Mouse (Mus musculus) heart, postnatal 0 days (tissue): ENCODE measurements at regions not wholly inside any gene's neighbourhood (a gene's known extent, or its start where the extent isn't known, plus 50 kb on each side); places are given as distances from the start of the nearest gene placed in this dataset.

Source experiments
- CTCF ChIP-seq: IDR thresholded peaks from 2 replicates; pipeline ENCODE4 v1.5.1; 2016; ENCODE audit warnings: antibody characterized with exemption, control low read depth, low read depth
- EP300 ChIP-seq: IDR thresholded peaks from 2 replicates; pipeline ENCODE4 v1.6.1; 2016; ENCODE audit warnings: antibody characterized with exemption, low read depth

DNA sequence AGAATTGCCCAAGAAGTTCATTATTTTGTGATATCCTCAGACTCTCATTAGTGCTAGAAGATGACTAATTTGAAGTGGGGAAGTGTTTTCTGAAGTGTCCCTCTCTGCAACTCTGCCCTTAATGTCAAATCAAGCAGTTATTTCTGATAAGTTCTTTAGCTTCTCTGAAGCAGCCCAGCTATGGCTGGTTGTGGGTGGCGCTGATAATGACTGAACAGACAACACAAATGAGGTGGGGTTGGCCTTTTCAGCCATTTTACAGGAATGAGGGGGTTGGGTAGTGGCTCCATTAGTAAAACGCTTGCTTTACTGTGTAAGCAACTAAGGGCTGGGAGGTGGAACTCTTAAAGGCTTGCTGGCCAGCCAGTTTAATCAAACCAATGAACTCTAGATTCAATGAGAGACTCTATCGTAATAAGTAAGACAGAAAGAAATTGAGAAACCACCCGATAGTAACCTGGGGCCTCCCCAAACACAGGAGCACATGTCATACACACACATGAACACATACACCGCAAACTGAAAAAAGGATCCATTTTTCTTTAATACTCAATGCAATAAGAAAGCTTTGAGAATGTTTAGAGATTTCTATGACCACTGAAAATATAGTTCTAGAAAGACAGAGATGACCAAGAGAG, 1268.3 kb upstream of the A1bg start:
- TF ChIP-seq CTCF (no peak), EP300 (no peak)
